Mouse (Mus musculus): Measurements from ENCODE around the gene Thbs2. TPM values are rescaled to one million over a fixed set of nuclear protein-coding genes. Genes with fewer than 3 reads are reported as not detected.

The Thbs2 gene
- total RNA-seq, 2 experiments from 2014 or later: 5.5 to 5.6 TPM

DNA sequence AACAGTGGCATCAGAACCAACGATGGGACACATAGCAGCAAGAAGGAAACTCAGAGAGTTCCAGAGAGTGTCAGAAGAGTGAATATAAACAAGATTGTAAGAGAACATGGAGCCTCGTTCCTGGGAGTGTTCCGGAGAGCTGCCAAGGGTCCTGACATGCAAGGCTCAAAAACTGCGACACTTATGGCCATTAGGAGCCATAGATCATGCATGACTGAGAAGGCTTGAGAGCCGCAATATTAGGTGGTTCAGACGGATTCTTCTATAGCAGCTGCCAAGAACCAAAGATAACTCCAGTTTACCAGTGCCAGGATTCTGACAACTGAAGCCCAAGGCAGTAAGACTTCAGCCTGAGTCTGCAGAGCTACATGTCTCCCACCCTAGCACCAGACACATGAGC, 3.1 kb upstream of the Thbs2 start:
- no peak for DNase-seq
- intact Hi-C loops (cut with DNase I): no loop called here

DNA sequence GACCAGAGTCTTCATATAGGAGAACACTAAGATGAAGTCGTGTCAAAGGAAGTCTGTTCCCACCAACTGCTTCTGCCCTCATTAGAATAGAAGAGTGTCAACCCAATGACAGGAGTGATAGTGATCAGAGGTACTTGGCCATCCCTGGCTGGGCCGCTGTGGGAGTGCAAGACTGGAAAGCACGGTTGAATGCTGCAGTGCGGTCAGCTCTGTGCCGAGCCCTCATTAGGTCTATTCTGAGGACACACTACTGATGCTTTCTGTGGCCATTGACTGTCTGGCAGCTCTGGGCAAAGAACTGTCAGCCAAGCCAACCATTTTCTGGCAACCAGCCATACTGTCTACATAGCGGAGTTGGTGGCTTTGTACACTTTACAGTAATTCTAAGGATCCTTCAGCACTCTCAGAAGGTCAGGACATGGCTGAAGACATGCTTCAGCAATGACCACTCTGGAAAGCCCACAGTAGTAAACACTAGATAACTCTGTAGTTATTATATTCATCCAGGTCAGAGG, 2.3 kb upstream of the Thbs2 start:
- peak; percentile 37 for DNase-seq
- intact Hi-C loops (cut with DNase I): no loop called here

DNA sequence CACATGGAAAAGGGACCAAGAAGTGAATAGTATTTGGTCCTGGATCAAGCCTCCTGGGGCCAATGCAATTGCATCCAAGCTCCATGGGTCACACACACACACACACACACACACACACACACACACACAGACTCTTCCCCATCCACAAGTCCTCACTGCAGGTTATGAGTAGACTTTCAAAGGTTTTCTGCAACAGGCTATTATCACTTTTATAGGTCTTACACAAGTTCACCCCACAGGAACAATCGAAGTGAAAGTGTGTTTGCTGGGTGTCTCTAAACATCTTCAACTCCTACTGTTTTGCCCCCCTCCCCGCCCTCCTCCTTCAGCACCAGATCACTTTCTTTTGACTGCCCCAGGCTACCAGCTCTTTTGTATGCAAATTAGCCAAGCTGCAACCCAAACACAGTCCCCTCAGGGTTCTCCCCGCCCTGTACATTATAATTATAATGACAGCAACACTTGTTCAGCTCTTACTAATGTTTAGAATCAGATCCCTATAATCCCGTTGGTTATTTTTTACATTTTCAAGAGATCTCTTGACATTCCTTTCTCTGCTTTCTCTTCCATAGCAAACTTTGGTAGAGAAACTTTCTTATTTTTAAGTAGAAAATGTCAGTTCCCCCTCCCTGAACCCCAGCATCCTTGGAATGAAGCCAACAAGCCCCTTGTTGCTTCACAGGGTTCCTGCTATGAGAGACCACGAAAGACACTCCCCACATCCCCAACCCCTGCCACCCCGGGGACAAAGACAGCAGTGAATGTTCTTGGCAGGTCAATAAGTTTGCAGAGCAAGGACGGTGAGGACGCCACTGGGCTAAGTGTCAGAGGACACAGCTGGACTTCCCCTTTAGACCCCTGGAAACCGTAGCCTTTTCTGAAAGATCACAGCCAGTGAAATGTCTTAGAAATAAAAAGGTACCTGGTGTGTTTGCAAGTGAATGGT, 714 bp downstream of the Thbs2 start:
- intact Hi-C loops (cut with DNase I): no loop called here
- DNase-seq: peak; percentile 17

DNA sequence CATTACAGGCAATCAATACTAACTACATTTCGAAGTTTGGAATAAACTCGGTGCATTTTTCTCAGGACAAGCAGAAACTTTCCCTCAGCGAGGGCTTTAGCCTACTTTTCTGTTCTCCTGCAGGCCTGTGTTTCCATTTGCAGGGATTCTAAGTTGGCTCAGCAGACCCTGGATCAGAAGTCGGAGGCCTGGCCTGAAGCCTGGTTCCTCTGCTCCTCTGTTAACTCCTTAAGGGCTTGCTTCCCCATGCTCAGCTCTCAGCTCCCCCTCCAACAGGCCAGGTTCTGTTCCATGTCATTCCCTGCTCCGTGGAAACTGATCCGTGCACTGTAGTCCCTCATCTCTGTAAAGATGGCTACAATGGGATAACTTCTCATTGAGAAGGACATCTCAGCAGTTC, 2.1 kb downstream of the Thbs2 start:
- intact Hi-C loops (cut with DNase I): no loop called here
- DNase-seq: peak; percentile 43

DNA sequence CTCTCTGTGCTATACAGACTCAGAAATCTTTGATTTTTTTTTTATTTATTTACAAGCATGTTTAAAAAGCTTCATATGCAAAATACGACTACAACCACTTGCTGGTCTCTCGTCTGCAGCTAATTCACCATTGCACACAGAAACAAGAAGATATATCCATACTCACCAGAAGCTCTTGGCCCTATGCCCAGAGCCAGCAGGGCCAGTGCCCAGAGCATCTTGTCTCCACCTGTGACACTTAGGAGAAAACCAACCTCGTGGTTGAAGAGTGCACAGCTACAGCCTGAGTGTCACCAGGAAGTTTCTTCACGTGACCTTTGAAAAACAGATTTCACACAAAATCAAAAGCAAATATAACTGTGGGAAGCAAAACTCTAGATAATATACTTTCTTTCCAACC, 2.8 kb downstream of the Thbs2 start:
- peak; percentile 86 for DNase-seq
- intact Hi-C loops (cut with DNase I): no loop called here

DNA sequence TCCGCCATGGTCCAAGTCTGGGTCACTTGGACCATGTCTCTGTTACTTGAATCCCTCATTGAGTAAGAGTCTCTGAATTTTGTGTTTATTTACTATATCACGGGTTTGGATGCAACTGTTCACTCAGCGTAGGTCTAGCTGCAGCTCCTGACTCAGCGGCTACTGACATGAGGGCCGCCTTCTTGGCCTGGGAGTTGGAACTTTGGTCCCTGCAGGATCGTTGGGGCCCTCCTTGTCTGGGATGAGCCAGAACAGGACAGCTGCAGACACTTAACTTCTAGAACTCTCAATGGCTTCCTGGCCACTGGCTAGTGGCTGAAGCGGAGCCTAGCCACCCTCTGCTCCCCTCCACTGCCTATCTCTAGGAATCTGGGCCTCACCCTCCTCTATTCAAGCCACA, 11.2 kb downstream of the Thbs2 start:
- intact Hi-C loops (cut with DNase I): no loop called here

DNA sequence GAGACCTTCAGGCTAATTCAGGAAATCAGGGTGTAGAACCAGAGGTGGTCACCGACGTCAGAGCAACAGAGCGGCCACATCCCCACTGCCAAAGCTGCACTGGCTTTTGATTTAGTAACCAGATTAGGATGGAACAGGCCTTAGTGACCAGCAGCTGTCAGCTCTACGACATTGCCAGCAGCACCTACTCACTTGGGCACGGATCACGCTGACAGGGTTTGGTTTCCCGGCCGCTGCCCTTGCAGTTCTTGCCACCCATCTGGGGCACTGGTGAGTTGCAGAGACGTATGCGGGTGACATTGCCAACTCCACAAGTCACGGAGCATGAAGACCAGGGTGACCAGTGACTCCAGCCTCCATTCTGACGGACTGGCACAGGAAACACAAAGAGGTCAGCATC, 13.0 kb downstream of the Thbs2 start:
- no peak for DNase-seq
- intact Hi-C loops (cut with DNase I): no loop called here

More for the DNA sequence above, 11.2 kb downstream of the Thbs2 start:
- no peak for DNase-seq

DNA sequence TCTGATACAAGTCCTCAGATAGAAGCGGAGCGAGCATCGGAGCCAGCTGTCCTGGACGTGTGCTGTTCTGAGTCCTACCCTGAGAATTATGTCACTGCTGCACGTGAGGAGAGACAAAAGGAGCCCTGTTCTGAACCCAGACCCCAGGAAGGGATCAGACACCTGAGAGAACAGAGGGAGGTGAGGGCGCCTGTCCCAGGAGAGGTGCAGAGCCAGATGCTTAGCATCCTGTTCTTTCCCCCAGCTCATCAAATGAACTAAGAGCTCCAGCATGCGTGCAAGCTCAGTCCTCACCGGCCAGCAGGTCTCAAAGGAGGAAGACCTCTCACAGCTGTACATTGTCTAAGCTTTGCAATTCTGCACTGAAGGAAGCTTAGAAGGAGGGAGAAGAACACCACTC, 16.8 kb downstream of the Thbs2 start:
- no peak for DNase-seq
- intact Hi-C loops (cut with DNase I): no loop called here

DNA sequence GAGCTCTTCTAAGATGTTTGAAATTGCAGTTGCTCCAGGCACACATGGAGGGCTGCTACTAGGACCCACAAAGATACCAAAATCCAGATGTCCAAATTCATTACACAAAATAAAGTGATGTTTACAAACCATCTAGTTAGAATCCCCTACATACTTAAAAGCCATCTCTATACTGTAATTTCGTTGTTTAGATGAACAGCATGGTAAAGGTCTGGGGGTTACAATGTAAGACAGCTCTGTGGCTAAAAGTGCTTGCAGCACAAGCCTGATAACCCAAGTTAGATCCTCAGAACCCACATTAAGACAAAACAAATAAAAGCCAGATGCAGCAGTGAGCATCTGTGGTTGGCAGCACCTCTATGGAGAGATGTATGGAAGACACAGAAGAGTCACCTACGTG, 18.5 kb downstream of the Thbs2 start:
- intact Hi-C loops (cut with DNase I): no loop called here
- no peak for DNase-seq

DNA sequence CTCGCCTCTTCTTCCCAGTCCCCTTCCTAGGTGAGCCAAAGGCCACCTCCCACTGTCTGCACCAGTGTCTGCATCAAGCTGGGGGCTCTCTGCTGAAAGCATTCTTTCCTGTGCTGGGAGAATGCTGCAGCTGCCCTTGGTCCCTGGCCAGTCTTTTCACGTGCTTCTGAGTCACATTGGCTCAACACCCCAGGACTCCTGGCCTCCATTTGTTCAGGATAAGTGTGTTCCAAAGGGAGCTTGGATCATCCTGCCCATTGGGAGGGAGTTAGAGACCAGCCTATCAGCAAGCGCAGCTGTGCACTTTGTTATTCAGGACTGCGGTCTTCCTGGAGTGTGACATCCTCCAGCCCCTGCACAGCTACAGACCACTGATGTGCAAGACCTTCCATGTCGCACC, 21.6 kb downstream of the Thbs2 start:
- intact Hi-C loops (cut with DNase I): no loop called here
- peak; percentile 86 for DNase-seq

DNA sequence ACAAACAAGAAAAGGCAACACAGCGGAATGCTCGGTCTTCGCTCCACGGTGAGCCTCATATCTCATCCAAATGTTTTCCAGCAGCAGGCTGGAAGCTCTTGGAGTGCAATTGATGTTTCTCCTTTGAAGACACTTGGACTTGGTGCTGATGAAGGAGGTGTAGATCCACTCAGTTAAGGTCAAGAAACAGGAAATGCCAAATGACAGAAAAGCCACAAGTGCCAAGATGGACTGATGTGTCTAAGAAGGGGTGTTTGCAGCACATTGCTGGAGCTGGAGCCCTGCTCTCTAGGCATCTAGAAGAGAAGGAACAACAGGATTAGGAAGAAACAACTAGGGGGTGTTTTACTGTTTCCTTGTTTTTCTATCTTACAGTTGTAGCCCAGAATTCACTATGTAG, 26.8 kb downstream of the Thbs2 start:
- intact Hi-C loops (cut with DNase I): no loop called here

DNA sequence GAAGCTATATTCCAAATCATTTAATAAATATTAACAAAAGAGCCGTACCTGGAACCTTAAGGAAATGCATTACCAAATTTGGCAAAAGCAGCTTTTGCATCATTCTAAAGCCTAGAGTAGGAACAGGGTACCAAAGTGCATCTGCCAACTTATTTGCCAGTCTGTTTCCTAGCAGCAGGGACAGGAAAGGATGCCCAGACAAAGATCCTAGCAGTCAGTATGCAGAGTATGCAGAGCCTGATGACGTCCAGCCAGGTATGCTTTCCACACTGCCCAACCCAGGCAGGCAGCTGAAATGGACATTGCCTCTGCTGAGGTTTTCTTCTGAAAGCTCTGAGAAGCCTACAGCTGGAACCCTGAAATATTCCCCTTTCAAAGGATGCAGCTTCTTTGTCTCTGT, 27.6 kb downstream of the Thbs2 start:
- DNase-seq: no peak
- intact Hi-C loops (cut with DNase I): no loop called here

More for the DNA sequence above, 26.8 kb downstream of the Thbs2 start:
- no peak for DNase-seq

DNA sequence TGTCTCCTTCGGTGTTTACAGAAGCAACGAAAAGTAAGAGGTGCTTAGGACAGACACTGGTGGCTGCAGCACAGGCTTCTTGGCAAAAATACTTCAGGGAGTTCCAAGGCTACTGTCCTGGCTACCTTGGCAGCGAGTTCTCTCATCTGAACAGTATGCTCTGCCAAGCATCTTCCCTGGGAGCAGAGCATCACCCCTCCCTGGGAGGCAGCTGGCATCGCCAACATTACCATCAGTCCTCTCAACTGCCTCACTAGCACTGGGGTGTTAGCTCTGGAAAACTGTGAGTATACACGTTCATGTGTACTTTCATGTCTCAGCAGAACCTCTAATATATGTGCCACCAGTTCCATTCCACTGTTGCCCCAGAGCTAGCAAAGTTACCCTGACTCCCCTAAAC, 30.7 kb downstream of the Thbs2 start:
- peak; percentile 35 for DNase-seq
- intact Hi-C loops (cut with DNase I): no loop called here

DNA sequence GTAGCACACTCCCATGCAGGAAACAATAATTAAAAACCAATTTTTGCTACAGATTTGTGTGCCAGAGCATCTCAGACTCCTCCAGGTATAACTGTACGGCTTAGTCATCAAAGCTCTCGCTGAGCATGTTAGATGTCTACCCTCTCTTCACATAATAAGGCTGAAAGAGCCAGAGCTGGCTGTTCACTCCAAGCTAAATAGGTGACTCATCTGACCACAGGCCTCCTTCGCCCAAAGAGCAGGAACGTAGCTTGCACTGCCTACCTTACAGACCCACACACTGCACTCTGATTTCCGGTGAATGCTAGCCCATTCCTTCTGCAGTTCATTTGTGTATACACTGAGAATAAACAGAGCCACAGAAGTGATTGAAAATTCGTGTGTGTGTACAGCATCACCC, 31.6 kb downstream of the Thbs2 start:
- no peak for DNase-seq
- intact Hi-C loops (cut with DNase I): no loop called here

DNA sequence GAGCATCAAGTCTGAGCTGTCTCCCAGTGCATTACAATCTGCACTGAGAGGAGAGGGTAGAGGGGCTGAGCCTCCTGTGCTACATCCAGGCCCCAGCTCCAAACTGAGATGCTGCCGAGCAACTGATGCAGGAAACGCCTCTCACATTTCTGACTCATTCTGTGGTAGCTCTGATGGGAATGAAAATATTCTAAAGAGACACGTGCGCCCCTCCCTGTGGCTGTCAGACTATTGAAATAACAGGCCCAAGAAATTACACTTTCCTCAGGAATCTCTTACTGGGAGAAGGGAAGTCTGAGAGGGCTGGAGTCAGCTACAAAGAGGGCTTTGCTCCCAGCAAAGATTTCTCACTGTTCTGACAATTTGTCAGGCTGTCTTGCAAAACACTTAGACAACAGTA, 34.3 kb downstream of the Thbs2 start:
- intact Hi-C loops (cut with DNase I): no loop called here
- DNase-seq: no peak

DNA sequence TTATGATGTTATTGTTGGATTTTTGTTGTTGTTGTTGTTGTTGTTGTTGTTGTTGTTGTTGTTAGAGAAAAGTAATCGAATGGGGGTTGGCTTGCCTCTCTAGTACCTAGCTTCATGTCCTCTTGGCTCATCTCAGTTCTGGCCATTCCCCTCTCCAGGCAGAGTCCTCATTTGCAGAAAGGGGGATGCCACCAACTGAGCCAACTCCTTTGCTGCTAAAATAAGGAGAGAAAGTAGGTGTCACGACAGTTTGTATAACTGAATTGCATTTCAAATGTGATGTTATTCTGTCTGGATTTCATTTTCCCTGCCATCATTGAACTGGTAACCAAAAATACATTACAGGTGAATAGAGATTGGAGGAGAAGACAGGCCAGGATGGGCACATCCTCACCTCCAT, 35.9 kb downstream of the Thbs2 start:
- intact Hi-C loops (cut with DNase I): no loop called here
- DNase-seq: no peak

DNA sequence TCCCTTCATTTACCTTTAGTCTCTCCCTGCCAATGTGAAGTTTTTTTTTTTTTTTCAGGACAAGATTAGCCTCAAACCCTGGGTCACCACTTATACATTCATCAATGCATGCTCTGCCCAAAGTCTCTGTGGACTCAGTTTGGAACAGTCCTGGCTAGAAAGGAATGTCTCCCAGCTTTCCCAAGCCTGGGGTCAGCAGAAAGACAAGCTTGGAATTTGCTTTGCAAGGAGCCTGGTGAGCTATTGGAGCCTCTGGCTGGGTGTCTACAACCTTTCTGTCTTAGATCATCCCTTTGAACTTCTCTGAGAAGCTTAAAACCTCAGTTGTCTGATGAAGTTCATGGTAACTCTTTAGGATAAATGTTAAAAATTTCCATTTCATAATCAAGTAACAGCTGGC, 36.9 kb downstream of the Thbs2 start:
- intact Hi-C loops (cut with DNase I): no loop called here
- DNase-seq: no peak

DNA sequence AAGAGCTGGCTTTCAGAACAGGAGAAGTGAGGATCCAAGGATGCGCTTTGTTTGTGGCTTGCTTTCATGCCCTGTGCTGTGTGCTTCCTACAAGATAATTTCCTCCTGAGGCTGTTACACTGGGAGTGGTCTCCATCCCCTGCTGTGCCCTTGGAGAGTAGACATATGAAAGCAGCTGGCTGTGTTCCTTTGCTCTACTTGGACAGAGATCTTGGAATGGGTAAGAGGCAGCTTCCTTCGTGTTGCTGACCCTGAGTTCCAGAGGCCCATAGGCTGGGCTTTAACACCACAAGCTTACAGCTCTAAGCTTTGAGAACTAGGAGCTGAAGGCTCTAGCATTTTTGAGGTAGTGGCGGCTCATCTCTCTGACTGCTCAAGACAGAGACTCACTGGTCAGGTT, 39.1 kb downstream of the Thbs2 start:
- intact Hi-C loops (cut with DNase I): no loop called here
- no peak for DNase-seq

DNA sequence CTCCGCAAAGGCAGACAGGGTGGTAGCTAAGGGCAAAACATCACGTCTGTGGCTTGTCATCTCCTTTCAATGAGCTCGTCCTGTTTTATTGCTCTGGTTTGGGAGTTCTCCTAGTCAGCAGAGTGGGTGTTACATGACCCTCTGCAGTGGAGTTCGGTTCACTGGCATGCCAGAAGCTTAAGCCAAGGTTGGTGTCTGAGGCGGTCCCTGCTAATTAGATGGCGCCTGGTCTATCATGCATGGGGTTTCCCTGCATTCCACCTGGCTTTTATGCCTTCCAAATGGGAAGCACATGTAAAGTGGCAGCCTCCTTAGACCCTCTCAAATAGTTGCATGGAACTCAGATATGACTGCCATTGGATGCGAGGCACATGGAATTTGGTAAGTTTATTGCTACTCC, 42.0 kb downstream of the Thbs2 start:
- DNase-seq: no peak
- intact Hi-C loops (cut with DNase I): no loop called here

DNA sequence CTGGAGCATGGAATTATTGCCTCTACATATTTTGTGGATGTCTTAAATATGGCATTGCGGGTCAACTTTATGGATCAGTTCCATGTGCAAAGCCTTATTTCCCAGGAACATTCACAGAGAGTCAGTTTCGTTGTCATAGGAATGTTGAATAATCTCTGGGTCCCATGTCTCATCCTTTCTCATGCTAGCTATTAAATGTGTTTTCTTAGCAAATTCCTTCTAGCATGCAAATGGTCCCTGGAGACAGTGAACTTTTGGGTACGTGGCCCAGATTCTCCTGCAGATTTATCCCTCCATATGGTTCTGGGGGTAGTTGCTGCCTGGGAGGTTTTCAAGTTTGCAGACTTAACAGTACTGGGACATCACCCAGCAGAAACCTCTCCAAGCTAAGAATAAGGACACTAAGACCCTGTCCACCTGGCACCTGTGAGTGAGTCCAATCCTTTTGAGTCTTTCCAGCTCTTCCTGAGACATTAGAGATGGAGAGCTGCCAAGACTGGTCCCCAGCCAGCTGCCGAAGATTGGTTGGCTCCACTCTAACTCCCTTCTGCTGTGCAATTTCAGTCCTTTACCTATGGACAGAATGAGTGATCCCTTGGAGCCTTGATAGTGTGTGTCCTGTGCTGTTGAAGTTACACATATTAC, 45.9 kb downstream of the Thbs2 start:
- DNase-seq: peak; percentile 63
- intact Hi-C loops (cut with DNase I): no loop called here

DNA sequence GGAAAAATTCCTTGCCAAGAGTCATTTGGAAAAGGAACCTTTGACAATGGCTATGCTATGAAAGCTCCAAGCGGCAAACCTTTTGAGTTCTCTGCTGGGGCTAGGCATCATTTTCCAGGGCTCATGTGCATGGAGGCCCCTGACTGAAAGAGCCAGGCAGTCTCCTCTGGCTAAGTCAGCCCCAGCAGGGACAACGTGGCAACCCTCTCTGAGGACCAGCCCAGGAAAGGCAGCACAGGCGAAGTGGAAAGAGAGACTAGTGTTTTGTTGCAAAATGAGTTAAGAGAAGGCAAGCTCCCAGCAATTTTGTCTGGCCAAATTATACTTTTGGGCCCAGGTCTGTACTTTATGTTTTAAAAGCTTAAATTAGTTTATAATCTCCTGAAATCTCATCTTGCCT, 50.0 kb downstream of the Thbs2 start:
- intact Hi-C loops (cut with DNase I): no loop called here
- no peak for DNase-seq

Data from left cerebral cortex, postnatal 4 days (tissue).